Mouse (Mus musculus): ENCODE data around the gene B3gnt2.

DNA sequence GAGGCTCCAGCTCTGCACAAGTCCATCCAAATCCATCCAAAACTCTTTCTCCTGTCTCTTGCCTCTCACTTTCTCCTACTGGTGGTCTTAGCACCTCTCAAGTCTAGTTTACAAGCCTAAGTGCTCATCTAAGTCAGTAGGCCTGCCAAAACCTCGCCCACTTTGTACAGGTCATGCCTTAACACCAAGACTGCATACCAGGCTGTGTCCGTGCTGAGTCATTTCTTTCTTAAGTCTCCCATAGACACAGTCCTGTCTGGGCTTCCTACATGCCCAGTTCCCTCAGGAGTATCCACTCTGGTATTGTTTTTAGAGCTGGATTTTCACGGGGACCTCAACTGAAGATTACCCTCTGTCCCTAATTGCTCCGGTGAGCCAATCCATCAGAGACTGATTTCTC is 127.9 kb downstream of the B3gnt2 start:
- TF ChIP-seq CTCF (IDR thresholded peaks at IDR 0.05; ENCODE audit: low read depth, low read length), result no peak
- TF ChIP-seq POLR2A (IDR thresholded peaks at IDR 0.05; ENCODE audit: borderline replicate concordance, low read depth, low read length), result no peak
